Mouse (Mus musculus) C2C12 (cell line): ENCODE data around the gene Sel1l3. TPM values are rescaled to one million over a fixed set of nuclear protein-coding genes. Genes with fewer than 3 reads are reported as not detected.

Source experiments
- H3K27me3 ChIP-seq: one replicate; pipeline ENCODE4 v1.6.1; 2011; ENCODE audit not compliant: control insufficient read depth, insufficient read depth, insufficient read length
- H3K36me3 ChIP-seq: one replicate; pipeline ENCODE4 v1.6.1; 2011; ENCODE audit not compliant: control insufficient read depth, insufficient read depth
- H3K4me3 ChIP-seq: one replicate; pipeline ENCODE4 v1.5.1; 2011; ENCODE audit warnings: mild to moderate bottlenecking, control low read depth; ENCODE audit not compliant: poor library complexity, insufficient read depth, severe bottlenecking
- H3K79me2 ChIP-seq: one replicate; pipeline ENCODE4 v1.6.1; 2011; ENCODE audit not compliant: control insufficient read depth, insufficient read depth
- H3K79me3 ChIP-seq: one replicate; pipeline ENCODE4 v1.6.1; 2011; ENCODE audit warnings: low read depth, control low read depth
- H3ac ChIP-seq: one replicate; pipeline ENCODE3; 2011; ENCODE audit warnings: low read depth; ENCODE audit not compliant: control insufficient read depth, insufficient read length
- CEBPB ChIP-seq: IDR thresholded peaks from one replicate; pipeline ENCODE4 v1.6.1; 2011; ENCODE audit warnings: low read depth, mild to moderate bottlenecking, control low read depth, moderate library complexity
- CTCF ChIP-seq: IDR thresholded peaks from one replicate; pipeline ENCODE4 v1.5.1; 2011; ENCODE audit not compliant: control insufficient read depth, insufficient read depth, insufficient read length
- FOSL1 ChIP-seq: IDR thresholded peaks from one replicate; pipeline ENCODE4 v1.8.0; 2011; ENCODE audit warnings: mild to moderate bottlenecking, low read length; ENCODE audit not compliant: poor library complexity, insufficient read depth, severe bottlenecking
- MAX ChIP-seq: IDR thresholded peaks from one replicate; pipeline ENCODE4 v1.6.1; 2011; ENCODE audit warnings: mild to moderate bottlenecking, control low read depth
- MYOD1 ChIP-seq: IDR thresholded peaks from one replicate; pipeline ENCODE4 v1.6.1; 2011; ENCODE audit warnings: low read depth; ENCODE audit not compliant: control insufficient read depth, insufficient read length
- MYOG ChIP-seq: IDR thresholded peaks from one replicate; pipeline ENCODE4 v1.6.1; 2011; ENCODE audit not compliant: control insufficient read depth, insufficient read length; ENCODE audit errors: extremely low read depth
- USF1 ChIP-seq: IDR thresholded peaks from one replicate; pipeline ENCODE4 v1.6.1; 2011; ENCODE audit warnings: low read depth, mild to moderate bottlenecking, control low read depth, moderate library complexity
- polyA plus RNA-seq: library from polyadenylated mRNA; unstranded; fragments of >200 nt; fragmentation: generic; extraction: Trizol; gene quantifications from one replicate; pipeline ENCODE4 v1.2.1, GENCODE M21; 2012; ENCODE audit warnings: missing spikeins

The Sel1l3 gene
- polyA plus RNA-seq, 1 experiment, result not detected

DNA sequence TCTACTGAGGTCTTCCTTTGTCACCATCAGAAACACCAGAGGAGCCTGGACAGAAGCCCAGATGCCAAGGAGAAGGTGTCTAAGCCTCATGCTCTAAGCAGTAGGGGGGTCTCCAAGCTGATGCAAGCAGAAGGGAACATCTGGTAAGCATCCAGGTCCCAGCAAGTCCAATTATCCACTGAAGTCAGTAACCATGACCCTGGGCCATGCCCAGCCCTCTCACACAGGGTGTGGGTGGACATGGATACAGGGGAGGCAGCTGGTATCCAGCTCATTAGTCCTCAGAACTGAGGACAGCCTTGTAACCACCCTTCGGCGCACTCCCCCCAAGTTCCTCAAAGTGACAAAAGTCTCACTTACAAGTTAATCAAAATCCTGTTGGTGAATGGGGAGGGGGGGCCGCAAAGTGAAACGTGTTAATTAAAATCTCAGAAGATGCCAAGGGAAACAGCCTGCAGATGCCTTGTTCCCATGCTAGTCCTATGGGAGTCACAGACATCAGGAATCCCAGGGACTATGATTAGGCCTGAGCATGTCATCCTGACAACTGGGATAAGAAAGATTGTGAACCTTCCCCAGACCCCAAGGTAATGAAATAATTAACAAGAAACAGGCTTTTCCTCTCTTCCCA is 35.8 kb upstream of the Sel1l3 start:
- peaks cover 52% of the 10 kb centered on the region for H3K27me3 ChIP-seq
- H3K79me3 ChIP-seq, result no peaks in the 10 kb centered on the region
- TF ChIP-seq MYOG (no peak), USF1 (no peak), FOSL1 (no peak), MYOD1 (no peak), MAX (no peak), CTCF (no peak), CEBPB (no peak)
- H3ac ChIP-seq, result no peak overlapping the region
- H3K4me3 ChIP-seq, result no peak overlapping the region
- H3K36me3 ChIP-seq, result no peaks in the 10 kb centered on the region
- no peaks in the 10 kb centered on the region for H3K79me2 ChIP-seq

- Histone ChIP-seq H3K4me3 (no peak overlapping the region), H3K27me3 (peaks cover 43% of the 10 kb centered on the region), H3K36me3 (no peaks in the 10 kb centered on the region), H3K79me3 (no peaks in the 10 kb centered on the region), H3ac (no peak overlapping the region), H3K79me2 (no peaks in the 10 kb centered on the region)
- TF ChIP-seq MAX (no peak), CTCF (no peak), USF1 (no peak)
Observed at GRCm38 (mm10) chr5:53248499-53248898, 34.8 kb upstream of the Sel1l3 start.

DNA sequence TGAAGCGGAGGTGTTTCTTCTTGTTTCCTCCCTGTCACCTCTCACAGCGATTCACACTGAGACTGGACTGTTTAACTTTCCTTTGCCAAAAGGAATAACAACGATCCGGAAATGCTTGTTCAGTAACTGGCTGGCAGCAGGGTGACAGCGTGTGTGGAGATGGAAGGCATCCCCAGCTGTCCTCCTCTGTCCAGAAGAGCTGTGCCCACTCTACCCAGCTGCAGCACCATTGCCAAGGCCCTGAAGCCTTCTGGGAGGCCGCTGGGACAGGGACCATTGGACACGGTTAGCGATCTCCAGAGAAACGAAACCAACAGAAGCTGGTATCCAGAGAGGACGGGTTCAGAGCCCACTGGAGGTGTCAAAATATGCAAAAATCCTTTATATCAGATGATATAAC is 30.2 kb upstream of the Sel1l3 start:
- Histone ChIP-seq H3K4me3 (no peak overlapping the region), H3ac (no peak overlapping the region), H3K79me2 (no peaks in the 10 kb centered on the region), H3K36me3 (no peaks in the 10 kb centered on the region), H3K27me3 (peaks cover 10% of the 10 kb centered on the region), H3K79me3 (no peaks in the 10 kb centered on the region)
- TF ChIP-seq CTCF (no peak), CEBPB (no peak), MAX (no peak), USF1 (no peak), MYOG (no peak)

DNA sequence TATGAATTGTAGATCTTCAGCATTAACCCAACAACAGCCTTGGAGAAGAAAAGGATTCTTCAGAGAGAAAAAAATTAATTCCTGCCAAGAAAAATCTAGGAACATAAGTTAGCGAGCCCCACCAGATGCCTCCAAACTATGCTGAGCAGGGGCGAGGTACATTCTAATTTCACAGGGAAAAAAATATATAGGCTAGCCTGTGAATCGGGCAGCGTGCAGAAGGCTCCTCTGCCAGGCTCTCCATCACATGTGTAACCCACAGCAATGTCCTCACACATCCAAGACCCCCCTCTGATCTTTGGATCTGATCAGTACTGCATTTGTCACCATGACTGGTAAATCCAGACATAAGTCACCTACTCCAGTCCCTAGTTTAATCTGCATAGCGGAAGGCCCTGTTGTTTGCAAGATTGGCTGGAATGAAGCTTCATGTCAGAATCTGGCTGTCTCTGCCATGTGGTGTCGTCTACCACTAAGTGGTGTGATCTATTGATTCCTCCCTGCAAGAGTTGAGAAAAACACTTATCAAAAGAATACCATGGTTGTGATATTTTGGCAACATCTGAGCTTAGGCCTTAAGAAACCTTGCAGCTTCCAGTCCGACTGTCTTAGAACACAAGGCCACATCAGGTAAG is 29.3 kb upstream of the Sel1l3 start:
- Histone ChIP-seq H3K79me2 (no peaks in the 10 kb centered on the region), H3K4me3 (no peak overlapping the region), H3K27me3 (peaks cover 6% of the 10 kb centered on the region), H3K36me3 (no peaks in the 10 kb centered on the region), H3K79me3 (no peaks in the 10 kb centered on the region), H3ac (no peak overlapping the region)
- TF ChIP-seq USF1, result no peak
- no peak for TF ChIP-seq FOSL1
- no peak for TF ChIP-seq MYOG
- no peak for TF ChIP-seq MYOD1
- no peak for TF ChIP-seq MAX

DNA sequence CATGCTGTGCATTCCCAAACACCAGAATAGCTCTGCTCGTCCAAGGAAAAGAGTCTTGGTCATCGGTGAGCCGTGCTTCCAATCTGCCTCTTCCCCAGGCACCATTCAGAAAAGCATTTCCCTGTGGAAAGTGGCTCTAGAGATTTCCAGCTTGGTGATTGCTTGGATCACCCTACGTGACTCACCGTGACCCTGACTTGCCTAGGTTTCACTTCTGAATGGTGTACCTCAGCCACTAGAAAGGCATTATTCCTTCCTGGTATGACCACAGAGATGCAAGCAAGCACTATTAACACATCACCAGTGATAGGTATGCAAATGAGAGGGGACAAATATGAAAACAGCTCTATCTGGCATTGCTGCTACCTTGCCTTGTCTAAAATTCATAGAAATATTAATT is 28.2 kb upstream of the Sel1l3 start:
- Histone ChIP-seq H3K27me3 (peaks cover 3% of the 10 kb centered on the region), H3K79me3 (no peaks in the 10 kb centered on the region), H3ac (no peak overlapping the region), H3K36me3 (no peaks in the 10 kb centered on the region), H3K79me2 (no peaks in the 10 kb centered on the region), H3K4me3 (no peak overlapping the region)
- TF ChIP-seq CTCF, result no peak
- TF ChIP-seq CEBPB, result no peak
- TF ChIP-seq USF1, result no peak
- no peak for TF ChIP-seq MYOD1
- no peak for TF ChIP-seq MAX
- no peak for TF ChIP-seq FOSL1
- TF ChIP-seq MYOG, result no peak

DNA sequence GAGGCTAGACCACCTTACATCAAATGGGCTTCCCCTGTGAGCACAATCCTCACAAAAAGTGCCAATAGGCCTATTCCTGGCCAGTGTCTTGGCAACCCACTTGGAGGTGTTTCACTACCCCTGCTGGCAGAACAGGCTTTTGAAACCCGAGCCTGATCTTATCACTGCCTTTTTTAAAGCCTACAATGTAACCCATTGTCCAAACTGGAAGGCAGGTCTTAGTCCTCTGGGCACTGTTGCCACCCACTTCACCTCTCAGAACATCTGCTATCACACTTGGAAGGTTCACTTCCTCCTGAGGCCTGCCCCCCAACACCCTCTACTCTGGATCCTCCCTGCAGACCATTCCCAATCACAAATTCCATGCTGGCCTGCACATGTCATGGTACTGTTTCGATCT is 27.4 kb upstream of the Sel1l3 start:
- no peak for TF ChIP-seq CEBPB
- TF ChIP-seq MYOG, result no peak
- no peak for TF ChIP-seq USF1
- no peak for TF ChIP-seq CTCF
- TF ChIP-seq MYOD1, result no peak
- Histone ChIP-seq H3K36me3 (no peaks in the 10 kb centered on the region), H3K79me3 (no peaks in the 10 kb centered on the region), H3K79me2 (no peaks in the 10 kb centered on the region), H3ac (no peak overlapping the region), H3K4me3 (no peak overlapping the region), H3K27me3 (peaks cover 3% of the 10 kb centered on the region)
